Mouse (Mus musculus) heart, embryonic 13.5 days (tissue): ENCODE data around the gene Nfkbil1. TPM values are rescaled to one million over a fixed set of nuclear protein-coding genes. Genes with fewer than 3 reads are reported as not detected.

Experiments used
- ATAC-seq: fragments of 200-750 bp; cut with Nextera tagmentation; 2 replicates; pipeline ENCODE4 v1.8.0; 2017; ENCODE audit warnings: moderate TSS enrichment; ENCODE audit not compliant: insufficient number of reproducible peaks, low FRiP score, low TSS enrichment; ENCODE audit errors: extremely low read depth
- H3K27ac ChIP-seq: fragments of 300-500 bp; sonication (generic); replicated peaks from 2 replicates; pipeline ENCODE4 v1.5.1; 2015; ENCODE audit warnings: moderate library complexity, mild to moderate bottlenecking, inconsistent platforms
- H3K27me3 ChIP-seq: fragments of 300-500 bp; sonication (generic); replicated peaks from 2 replicates; pipeline ENCODE4 v1.6.1; 2015; ENCODE audit warnings: mild to moderate bottlenecking, inconsistent platforms
- H3K36me3 ChIP-seq: fragments of 300-500 bp; sonication (generic); 2 replicates; pipeline ENCODE4 v1.6.1; 2015; ENCODE audit warnings: mild to moderate bottlenecking, inconsistent platforms
- H3K4me1 ChIP-seq: fragments of 300-500 bp; sonication (generic); 2 replicates; pipeline ENCODE4 v1.6.1; 2015; ENCODE audit warnings: inconsistent platforms
- H3K4me2 ChIP-seq: fragments of 300-500 bp; sonication (generic); 2 replicates; pipeline ENCODE4 v1.6.1; 2015; ENCODE audit warnings: inconsistent platforms, mild to moderate bottlenecking, moderate library complexity
- H3K4me3 ChIP-seq: fragments of 300-500 bp; sonication (generic); 2 replicates; pipeline ENCODE4 v1.5.1; 2015; ENCODE audit warnings: moderate library complexity, mild to moderate bottlenecking, inconsistent platforms
- H3K9ac ChIP-seq: fragments of 300-500 bp; sonication (generic); 2 replicates; pipeline ENCODE4 v1.6.1; 2015; ENCODE audit warnings: inconsistent platforms, mild to moderate bottlenecking, moderate library complexity
- H3K9me3 ChIP-seq: fragments of 300-500 bp; sonication (generic); 2 replicates; pipeline ENCODE4 v1.6.1; 2016; ENCODE audit warnings: inconsistent platforms
- WGBS: fragments of 180-500 bp; shearing (Covaris S2); methylation state at CpG from one replicate; pipeline ENCODE4 v1.1.7; 2015; ENCODE audit warnings: mixed read lengths; 5-methylcytosine and 5-hydroxymethylcytosine counted together
- polyA plus RNA-seq: library from polyadenylated mRNA; unstranded; fragments of >200 nt; fragmentation: Nextera tagmentation; extraction: Ambion mirVana; gene quantifications from 2 replicates; pipeline ENCODE4 v1.2.1, GENCODE M21; 2015

The Nfkbil1 gene
- polyA plus RNA-seq, 1 experiment from 2014 or later: 8.1 TPM

- Histone ChIP-seq H3K4me2 (peak overlapping the region; percentile 24), H3K4me3 (no peak overlapping the region), H3K9ac (0 out of 2 replicates have a peak overlapping the region, but pooled peaks have one; percentile 15), H3K4me1 (peaks cover 34% of the 10 kb centered on the region), H3K36me3 (peaks cover 30% of the 10 kb centered on the region), H3K9me3 (no peaks in the 10 kb centered on the region), H3K27me3 (no peaks in the 10 kb centered on the region), H3K27ac (peak overlapping the region; percentile 72)
- peak; percentile 30; the same call in 1 of the 2 replicates for ATAC-seq
- WGBS: 59% methylated on average over 18 of the region's 18 CpGs
Observed at GRCm38 (mm10) chr17:35218516-35219193, 16.9 kb downstream of the Nfkbil1 start.

GRCm38 (mm10) chr17:35213071-35213470 lies 22.5 kb downstream of the Nfkbil1 start:
- ATAC-seq: no peak
- Histone ChIP-seq H3K4me2 (no peak overlapping the region), H3K27ac (no peak overlapping the region), H3K4me1 (no peaks in the 10 kb centered on the region), H3K9ac (no peak overlapping the region), H3K36me3 (no peaks in the 10 kb centered on the region), H3K4me3 (no peak overlapping the region), H3K27me3 (peaks cover 4% of the 10 kb centered on the region; the same call in 1 of the 2 replicates), H3K9me3 (no peaks in the 10 kb centered on the region)
- 85% methylated on average over 5 of the region's 5 CpGs for WGBS

- Histone ChIP-seq H3K4me1 (no peaks in the 10 kb centered on the region), H3K9me3 (no peaks in the 10 kb centered on the region), H3K4me3 (no peak overlapping the region), H3K36me3 (no peaks in the 10 kb centered on the region), H3K4me2 (no peak overlapping the region), H3K27me3 (peaks cover 9% of the 10 kb centered on the region), H3K9ac (no peak overlapping the region), H3K27ac (no peak overlapping the region)
- ATAC-seq: no peak
- 64% methylated on average over 3 of the region's 3 CpGs for WGBS
Observed at GRCm38 (mm10) chr17:35210593-35210992, 25.0 kb downstream of the Nfkbil1 start.

GRCm38 (mm10) chr17:35209785-35210535 lies 25.6 kb downstream of the Nfkbil1 start:
- H3K4me1 ChIP-seq: peaks cover 3% of the 10 kb centered on the region; the same call in 1 of the 2 replicates
- 72% methylated on average over 12 of the region's 12 CpGs for WGBS
- peaks cover 15% of the 10 kb centered on the region for H3K27me3 ChIP-seq
- no peak overlapping the region for H3K4me3 ChIP-seq
- H3K9me3 ChIP-seq: no peaks in the 10 kb centered on the region
- H3K27ac ChIP-seq: no peak overlapping the region
- no peaks in the 10 kb centered on the region for H3K36me3 ChIP-seq
- ATAC-seq: no peak
- no peak overlapping the region for H3K9ac ChIP-seq
- no peak overlapping the region for H3K4me2 ChIP-seq

- no peak overlapping the region for H3K4me3 ChIP-seq
- H3K27me3 ChIP-seq: peaks cover 59% of the 10 kb centered on the region
- WGBS: 37% methylated on average over 10 of the region's 10 CpGs
- H3K27ac ChIP-seq: no peak overlapping the region
- no peaks in the 10 kb centered on the region for H3K36me3 ChIP-seq
- H3K4me2 ChIP-seq: peak overlapping the region; percentile 3; the same call in 1 of the 2 replicates
- H3K4me1 ChIP-seq: peaks cover 6% of the 10 kb centered on the region
- no peaks in the 10 kb centered on the region for H3K9me3 ChIP-seq
- no peak overlapping the region; the same call in 1 of the 2 replicates for H3K9ac ChIP-seq
- ATAC-seq: no peak
Observed at GRCm38 (mm10) chr17:35205380-35205769, 30.2 kb downstream of the Nfkbil1 start.

- H3K4me2 ChIP-seq: peak within 1 kb of the TSS; percentile 3
- H3K4me3 ChIP-seq: no peak within 1 kb of the TSS
- peak within 1 kb of the TSS; percentile 19; the same call in 1 of the 2 replicates for H3K9ac ChIP-seq
- H3K4me1 ChIP-seq: peaks cover 6% of the 10 kb centered on the region
- no peak within 1 kb of the TSS for H3K27ac ChIP-seq
- H3K36me3 ChIP-seq: no peaks in the 10 kb centered on the region
- no peaks in the 10 kb centered on the region for H3K9me3 ChIP-seq
- H3K27me3 ChIP-seq: peaks cover 66% of the 10 kb centered on the region
- WGBS: 26% methylated on average over 20 of the region's 20 CpGs
- no peak for ATAC-seq
Observed at GRCm38 (mm10) chr17:35204494-35205379, 30.9 kb downstream of the Nfkbil1 start, which contains the start of gene Lta. Lta (minus strand) TSS chr17:35205351.

GRCm38 (mm10) chr17:35202442-35202841 lies 33.1 kb downstream of the Nfkbil1 start:
- Histone ChIP-seq H3K9ac (no peak overlapping the region), H3K36me3 (no peaks in the 10 kb centered on the region), H3K27me3 (peaks cover 85% of the 10 kb centered on the region), H3K4me1 (peaks cover 6% of the 10 kb centered on the region), H3K4me3 (no peak overlapping the region), H3K4me2 (no peak overlapping the region), H3K27ac (no peak overlapping the region), H3K9me3 (no peaks in the 10 kb centered on the region)
- no peak for ATAC-seq
- WGBS: 69% methylated on average over 4 of the region's 4 CpGs

- peaks cover 91% of the 10 kb centered on the region for H3K27me3 ChIP-seq
- 30% methylated on average over 13 of the region's 13 CpGs for WGBS
- peak within 1 kb of the TSS; percentile 22; the same call in 1 of the 2 replicates for H3K4me2 ChIP-seq
- peak within 1 kb of the TSS; percentile 21 for H3K4me3 ChIP-seq
- H3K36me3 ChIP-seq: no peaks in the 10 kb centered on the region
- no peaks in the 10 kb centered on the region for H3K9me3 ChIP-seq
- H3K9ac ChIP-seq: peak within 1 kb of the TSS; percentile 37; the same call in 1 of the 2 replicates
- H3K4me1 ChIP-seq: peaks cover 6% of the 10 kb centered on the region
- H3K27ac ChIP-seq: no peak within 1 kb of the TSS
- no peak for ATAC-seq
Observed at GRCm38 (mm10) chr17:35201787-35202186, 33.8 kb downstream of the Nfkbil1 start, which contains the start of gene Tnf. Tnf (minus strand) TSS chr17:35202007.

- H3K4me2 ChIP-seq: 0 out of 2 replicates have a peak overlapping the region, but pooled peaks have one; percentile 22
- H3K4me1 ChIP-seq: peaks cover 12% of the 10 kb centered on the region
- peak overlapping the region; percentile 21; the same call in 1 of the 2 replicates for H3K4me3 ChIP-seq
- H3K9ac ChIP-seq: no peak overlapping the region
- no peak for ATAC-seq
- H3K36me3 ChIP-seq: no peaks in the 10 kb centered on the region
- no peak overlapping the region for H3K27ac ChIP-seq
- no peaks in the 10 kb centered on the region for H3K9me3 ChIP-seq
- peaks cover 97% of the 10 kb centered on the region for H3K27me3 ChIP-seq
- WGBS: 45% methylated on average over 11 of the region's 11 CpGs
Observed at GRCm38 (mm10) chr17:35201128-35201527, 34.5 kb downstream of the Nfkbil1 start.

GRCm38 (mm10) chr17:35200398-35200797 lies 35.2 kb downstream of the Nfkbil1 start:
- Histone ChIP-seq H3K4me2 (peak overlapping the region; percentile 22; the same call in 1 of the 2 replicates), H3K27me3 (peaks cover 99% of the 10 kb centered on the region), H3K4me3 (no peak overlapping the region), H3K9me3 (no peaks in the 10 kb centered on the region), H3K4me1 (peaks cover 19% of the 10 kb centered on the region), H3K27ac (no peak overlapping the region), H3K36me3 (no peaks in the 10 kb centered on the region), H3K9ac (no peak overlapping the region)
- WGBS: 72% methylated on average over 11 of the region's 11 CpGs
- no peak for ATAC-seq
